Mouse (Mus musculus) small intestine, adult 2 months (tissue): ENCODE measurements around the gene Kdelc2.

Experiments
- CTCF ChIP-seq: fragments of 200-500 bp; IDR thresholded peaks from 2 replicates; pipeline ENCODE4 v1.5.1; 2012; ENCODE audit warnings: low read depth, mild to moderate bottlenecking, control low read depth, inconsistent platforms, low read length, moderate library complexity, mixed read lengths; ENCODE audit not compliant: insufficient replicate concordance, insufficient read length; ENCODE audit errors: extremely low read depth
- POLR2A ChIP-seq: fragments of 200-500 bp; IDR thresholded peaks from 2 replicates; pipeline ENCODE4 v1.6.1; 2012; ENCODE audit warnings: low read depth, mild to moderate bottlenecking, control low read depth, inconsistent platforms, low read length, moderate library complexity

DNA sequence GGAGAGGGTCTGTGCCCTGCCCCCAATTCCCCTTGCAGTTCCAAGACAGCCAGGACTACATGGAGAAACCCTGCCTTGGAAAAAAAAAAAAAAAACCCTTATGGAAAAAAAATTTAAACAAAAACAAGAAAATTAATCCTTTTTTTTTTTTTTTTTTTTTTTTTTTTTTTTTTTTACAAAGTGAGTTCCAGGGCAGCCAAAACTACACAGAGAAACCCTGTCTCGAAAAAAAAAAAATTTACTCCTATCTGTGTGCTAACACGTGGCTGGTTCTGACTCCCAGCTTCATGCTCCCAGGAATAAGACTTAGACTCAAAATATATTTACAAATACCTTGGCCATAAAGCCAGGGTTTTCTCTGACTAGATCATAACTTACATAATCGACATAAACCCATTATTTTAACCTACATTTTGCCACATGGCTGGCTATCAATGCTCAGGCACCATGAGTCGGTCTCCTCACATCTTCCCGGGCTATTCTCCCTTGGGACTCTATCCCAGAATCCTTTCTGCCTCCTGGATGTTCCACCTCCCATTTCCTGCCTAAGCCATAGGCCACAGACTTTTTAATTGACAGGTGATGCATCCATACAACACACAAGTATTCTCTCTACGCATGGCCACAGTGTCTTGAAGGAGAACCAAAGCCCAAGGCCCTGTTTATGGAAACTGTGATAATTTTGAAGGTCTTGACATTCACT lies 20.4 kb downstream of the Kdelc2 start:
- TF ChIP-seq POLR2A (no peak), CTCF (no peak)
